Mouse (Mus musculus) hindbrain, embryonic 11.5 days (tissue): ENCODE measurements at regions not wholly inside any gene's neighbourhood (a gene's known extent, or its start where the extent isn't known, plus 50 kb on each side); places are given as distances from the start of the nearest gene placed in this dataset.
A peak's percentile ranks its signal among the peaks of the same experiment; 100 is the strongest.

Experiments used
- ATAC-seq: fragments of 200-750 bp; cut with Nextera tagmentation; 2 replicates; pipeline ENCODE4 v1.8.0; 2017; ENCODE audit warnings: mild to moderate bottlenecking, moderate TSS enrichment, moderate library complexity; ENCODE audit not compliant: low FRiP score
- DNase-seq: peaks from one replicate; pipeline ENCODE4 v3.0.0-alpha.2; 2015; ENCODE audit warnings: low spot score
- H3K27ac ChIP-seq: fragments of 300-500 bp; sonication (generic); 2 replicates; pipeline ENCODE4 v1.5.1; 2014; ENCODE audit warnings: mild to moderate bottlenecking, low read depth, low read length
- H3K27me3 ChIP-seq: fragments of 300-500 bp; sonication (generic); 2 replicates; pipeline ENCODE4 v1.6.1; 2014; ENCODE audit warnings: mild to moderate bottlenecking, low read length, moderate library complexity, mixed read lengths; ENCODE audit not compliant: control insufficient read depth, insufficient read depth
- H3K36me3 ChIP-seq: fragments of 300-500 bp; sonication (generic); 2 replicates; pipeline ENCODE4 v1.6.1; 2014; ENCODE audit warnings: mild to moderate bottlenecking, low read length, moderate library complexity, mixed read lengths; ENCODE audit not compliant: control insufficient read depth, insufficient read depth
- H3K4me1 ChIP-seq: fragments of 300-500 bp; sonication (generic); replicated peaks from 2 replicates; pipeline ENCODE4 v1.6.1; 2014; ENCODE audit warnings: low read length, mixed read lengths; ENCODE audit not compliant: control insufficient read depth, insufficient read depth
- H3K4me2 ChIP-seq: fragments of 300-500 bp; sonication (generic); replicated peaks from 2 replicates; pipeline ENCODE4 v1.6.1; 2014; ENCODE audit warnings: mild to moderate bottlenecking, low read depth, low read length
- H3K4me3 ChIP-seq: fragments of 300-500 bp; sonication (generic); 2 replicates; pipeline ENCODE4 v1.5.1; 2014; ENCODE audit warnings: low read depth, low read length
- H3K9ac ChIP-seq: fragments of 300-500 bp; sonication (generic); 2 replicates; pipeline ENCODE4 v1.6.1; 2014; ENCODE audit warnings: low read depth, low read length
- H3K9me3 ChIP-seq: fragments of 300-500 bp; sonication (generic); 2 replicates; pipeline ENCODE4 v1.6.1; 2016; ENCODE audit warnings: low read length; ENCODE audit not compliant: control insufficient read depth
- WGBS: fragments of 180-500 bp; shearing (Covaris S2); extraction: QIAGEN DNeasy Blood & Tissue Kit; methylation state at CpG from one replicate; pipeline ENCODE4 v1.1.7; 2014; 5-methylcytosine and 5-hydroxymethylcytosine counted together

DNA sequence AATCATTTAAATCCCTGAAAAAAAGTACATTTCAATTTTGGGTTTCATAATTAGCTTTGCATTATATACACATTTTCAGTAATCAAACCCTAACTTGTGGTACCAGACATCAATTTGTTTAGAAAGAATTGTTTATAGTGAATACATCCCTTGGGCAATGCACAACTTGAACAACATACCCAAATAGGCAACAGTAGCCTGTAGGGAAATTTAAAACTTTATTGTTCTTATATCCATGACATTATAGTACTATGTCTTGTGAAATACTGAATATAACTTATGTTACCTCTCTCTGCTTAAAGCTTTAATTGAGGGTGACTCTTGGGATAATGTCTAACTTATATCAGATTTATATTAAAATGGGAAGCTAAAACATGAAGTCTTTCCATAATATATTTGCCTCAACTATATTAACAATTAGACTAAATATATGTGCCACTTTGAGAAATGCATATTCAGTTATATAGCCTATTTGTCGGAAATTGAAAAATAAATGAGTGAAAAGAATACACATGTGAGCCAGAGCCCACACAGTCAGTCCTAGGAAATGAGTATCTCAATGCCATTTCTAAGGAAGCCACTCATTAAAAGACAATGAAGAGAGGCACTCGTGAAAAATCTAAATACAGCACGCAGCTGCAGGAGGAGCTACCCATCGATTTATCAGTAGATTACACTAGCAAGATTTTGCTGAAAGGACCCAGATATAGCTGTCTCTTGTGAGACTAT, 458.1 kb upstream of the Slitrk6 start:
- Histone ChIP-seq H3K27ac (no peak overlapping the region), H3K4me1 (no peaks in the 10 kb centered on the region), H3K9ac (no peak overlapping the region), H3K27me3 (no peaks in the 10 kb centered on the region), H3K4me2 (no peak overlapping the region), H3K9me3 (no peaks in the 10 kb centered on the region), H3K4me3 (no peak overlapping the region), H3K36me3 (no peaks in the 10 kb centered on the region)
- WGBS, result 88% methylated on average over 4 of the region's 4 CpGs
- ATAC-seq (no peak), DNase-seq (no peak)

DNA sequence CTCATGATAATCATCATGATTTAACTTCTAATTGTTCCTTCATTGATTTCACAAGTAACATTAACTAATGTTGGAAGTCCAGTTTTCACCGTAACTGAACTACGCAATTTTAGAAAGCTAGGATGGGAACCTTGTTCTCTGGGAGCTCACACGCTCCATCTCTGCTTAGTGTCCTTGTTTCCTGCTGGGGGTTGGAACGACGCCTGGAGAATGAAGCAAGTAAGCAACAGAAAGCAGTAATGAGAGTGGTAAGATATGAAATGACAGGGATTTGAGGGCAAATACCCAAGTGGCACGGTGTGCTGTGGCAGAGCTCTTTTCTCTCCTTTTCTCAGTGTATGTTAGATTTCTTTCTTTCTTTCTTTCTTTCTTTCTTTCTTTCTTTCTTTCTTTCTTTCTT, 448.0 kb upstream of the Slitrk5 start:
- H3K9me3 ChIP-seq, result no peaks in the 10 kb centered on the region
- WGBS, result 87% methylated on average over 6 of the region's 6 CpGs
- H3K4me2 ChIP-seq, result no peak overlapping the region
- H3K4me3 ChIP-seq, result no peak overlapping the region
- no peak for ATAC-seq
- no peaks in the 10 kb centered on the region for H3K36me3 ChIP-seq
- H3K9ac ChIP-seq, result no peak overlapping the region
- DNase-seq, result no peak
- H3K4me1 ChIP-seq, result no peaks in the 10 kb centered on the region
- H3K27ac ChIP-seq, result no peak overlapping the region
- no peaks in the 10 kb centered on the region for H3K27me3 ChIP-seq

DNA sequence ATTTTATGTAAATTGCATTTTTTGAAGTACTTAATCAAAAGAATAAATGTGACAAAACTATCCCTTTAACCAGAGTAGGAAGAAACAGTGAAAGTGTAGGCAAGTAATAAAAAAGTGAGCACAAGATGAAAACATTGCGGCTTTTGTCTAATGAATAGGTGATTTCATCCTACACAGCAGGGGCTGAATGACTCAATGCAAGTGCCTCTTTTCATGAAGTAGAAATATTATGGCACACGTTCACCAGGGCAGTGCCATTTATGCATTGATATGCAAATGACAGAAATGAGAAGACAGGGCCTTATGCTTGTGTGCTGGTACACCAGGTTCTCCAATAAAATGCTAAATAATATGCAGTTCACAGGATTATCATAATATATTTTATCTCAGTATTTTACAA, 435.8 kb upstream of the Slitrk5 start:
- Histone ChIP-seq H3K4me2 (no peak overlapping the region), H3K9ac (no peak overlapping the region), H3K36me3 (no peaks in the 10 kb centered on the region), H3K9me3 (no peaks in the 10 kb centered on the region), H3K27ac (no peak overlapping the region), H3K4me1 (no peaks in the 10 kb centered on the region), H3K4me3 (no peak overlapping the region), H3K27me3 (no peaks in the 10 kb centered on the region)
- ATAC-seq (no peak), DNase-seq (peak; percentile 4)
- 54% methylated on average over 2 of the region's 2 CpGs for WGBS

DNA sequence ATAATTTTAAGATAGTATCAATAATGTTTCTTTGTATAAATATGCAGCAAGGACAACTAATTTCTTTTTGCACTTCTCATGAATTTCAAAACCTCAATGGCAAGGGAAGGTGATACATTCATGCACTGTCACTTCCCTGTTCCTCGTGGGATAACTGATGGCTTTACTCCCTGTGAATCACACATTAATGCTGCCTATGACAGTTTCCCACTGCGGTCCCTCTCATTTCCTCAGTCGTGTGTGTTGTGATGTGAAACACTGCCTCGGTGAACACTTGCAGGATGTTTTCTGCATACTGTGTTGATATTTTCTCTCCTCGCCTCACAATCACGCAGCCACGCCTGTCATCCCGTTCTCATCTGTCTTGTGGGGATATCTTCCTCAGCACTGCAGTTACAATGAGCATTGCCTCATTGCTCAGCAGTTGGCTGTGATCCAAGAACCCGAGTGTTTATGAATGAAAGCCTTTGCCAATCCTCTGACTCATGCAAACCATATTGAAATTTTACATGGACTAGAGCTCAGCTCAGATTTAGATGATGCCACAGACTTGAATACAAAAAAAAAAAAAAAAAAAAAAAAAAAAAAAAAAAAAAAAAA, 425.4 kb upstream of the Slitrk5 start:
- H3K9ac ChIP-seq, result no peak overlapping the region
- H3K9me3 ChIP-seq, result no peaks in the 10 kb centered on the region
- H3K36me3 ChIP-seq, result no peaks in the 10 kb centered on the region
- no peaks in the 10 kb centered on the region for H3K4me1 ChIP-seq
- H3K4me2 ChIP-seq, result no peak overlapping the region
- no peak overlapping the region for H3K4me3 ChIP-seq
- WGBS, result 63% methylated on average over 9 of the region's 9 CpGs
- ATAC-seq, result peak; percentile 59
- H3K27ac ChIP-seq, result no peak overlapping the region
- DNase-seq, result peak; percentile 34
- no peaks in the 10 kb centered on the region for H3K27me3 ChIP-seq

DNA sequence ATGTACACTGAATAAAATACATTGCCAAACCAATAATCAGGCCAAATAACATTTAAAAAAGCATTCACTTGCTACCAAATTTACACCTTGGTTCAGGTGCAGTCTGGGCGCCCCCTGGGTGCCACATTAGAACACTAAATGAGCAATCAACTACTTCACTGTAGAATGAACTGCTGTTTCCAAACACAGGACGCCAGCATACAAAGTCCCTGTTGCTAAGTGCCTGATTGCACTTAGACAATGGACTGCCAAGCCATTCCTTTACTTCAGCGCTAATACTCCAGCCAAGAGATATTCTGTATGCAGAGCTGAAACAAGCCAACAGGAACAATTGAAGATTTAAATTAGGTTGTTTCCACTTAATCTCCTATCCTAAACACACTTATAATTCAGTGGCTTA, 421.7 kb upstream of the Slitrk5 start:
- Histone ChIP-seq H3K27ac (no peak overlapping the region), H3K9ac (no peak overlapping the region), H3K4me1 (no peaks in the 10 kb centered on the region), H3K27me3 (no peaks in the 10 kb centered on the region), H3K36me3 (no peaks in the 10 kb centered on the region), H3K4me2 (no peak overlapping the region), H3K4me3 (no peak overlapping the region), H3K9me3 (no peaks in the 10 kb centered on the region)
- peak; percentile 6 for DNase-seq
- ATAC-seq, result no peak; the same call in 1 of the 2 replicates
- WGBS, result 31% methylated on average over 3 of the region's 3 CpGs

DNA sequence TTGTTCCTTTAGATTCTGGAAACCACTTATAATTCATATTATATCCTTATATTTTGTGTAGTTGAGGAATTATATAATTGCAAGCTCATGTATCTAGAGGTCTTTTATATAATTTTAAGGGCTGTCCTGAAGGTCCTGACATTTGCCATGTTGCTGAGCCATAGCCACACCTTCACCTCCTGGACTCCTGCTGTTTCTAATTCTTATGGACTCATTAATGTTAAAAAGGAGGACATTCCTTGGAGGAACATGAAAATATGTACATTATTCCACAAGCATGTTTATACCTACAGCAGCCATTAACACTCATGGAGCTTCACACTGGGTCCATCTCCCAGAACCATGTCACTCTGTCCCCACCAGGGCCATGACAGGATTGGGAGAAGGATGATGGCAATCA, 413.2 kb upstream of the Slitrk5 start:
- no peaks in the 10 kb centered on the region for H3K4me1 ChIP-seq
- no peak overlapping the region for H3K4me3 ChIP-seq
- no peak overlapping the region for H3K4me2 ChIP-seq
- H3K9ac ChIP-seq, result no peak overlapping the region
- DNase-seq (no peak), ATAC-seq (no peak)
- H3K27ac ChIP-seq, result no peak overlapping the region
- H3K36me3 ChIP-seq, result no peaks in the 10 kb centered on the region
- H3K27me3 ChIP-seq, result no peaks in the 10 kb centered on the region
- H3K9me3 ChIP-seq, result no peaks in the 10 kb centered on the region

DNA sequence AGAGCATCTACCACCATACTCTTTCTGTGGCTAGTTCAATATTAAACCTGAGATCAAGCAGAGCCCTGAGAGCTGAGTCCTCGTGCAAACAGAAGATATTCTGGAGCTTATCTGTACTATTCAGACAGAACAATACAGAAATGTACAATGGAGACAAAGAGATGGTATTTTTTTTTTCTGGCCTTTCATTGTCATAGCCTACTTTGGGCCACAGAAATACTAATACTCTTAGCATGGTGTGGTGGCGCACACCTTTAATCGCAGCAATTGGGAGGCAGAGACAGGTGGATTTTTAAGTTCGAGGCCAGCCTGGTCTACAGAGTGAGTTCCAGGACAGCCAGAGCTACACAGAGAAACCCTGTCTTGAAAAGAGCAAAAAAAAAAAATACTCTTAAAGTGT, 404.7 kb upstream of the Slitrk5 start:
- no peak for ATAC-seq
- Histone ChIP-seq H3K4me1 (no peaks in the 10 kb centered on the region), H3K4me3 (no peak overlapping the region), H3K27ac (no peak overlapping the region), H3K27me3 (no peaks in the 10 kb centered on the region), H3K9ac (no peak overlapping the region), H3K9me3 (no peaks in the 10 kb centered on the region), H3K4me2 (no peak overlapping the region), H3K36me3 (no peaks in the 10 kb centered on the region)
- DNase-seq, result no peak
- 86% methylated on average over 4 of the region's 4 CpGs for WGBS

DNA sequence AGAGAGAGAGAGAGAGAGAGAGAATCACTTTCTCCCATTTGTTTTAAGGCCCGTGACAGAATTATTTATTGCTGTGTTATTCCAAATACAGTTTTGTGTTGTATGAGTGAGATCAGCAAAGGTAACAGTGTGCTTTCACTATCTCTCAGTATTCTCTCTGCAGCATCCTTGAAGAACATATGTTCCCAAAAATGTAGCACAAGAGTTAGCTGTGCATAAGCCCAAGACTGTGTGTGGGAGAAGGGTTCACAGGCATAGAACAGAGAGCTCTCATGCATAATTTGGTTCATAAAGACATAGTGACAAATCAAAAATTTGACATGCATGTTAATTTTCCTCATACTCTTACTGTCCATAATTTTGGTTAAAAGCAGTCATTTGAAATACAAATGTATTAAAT, 393.5 kb upstream of the Slitrk5 start:
- Histone ChIP-seq H3K9me3 (no peaks in the 10 kb centered on the region), H3K4me3 (no peak overlapping the region), H3K4me2 (no peak overlapping the region), H3K27ac (no peak overlapping the region), H3K4me1 (no peaks in the 10 kb centered on the region), H3K27me3 (no peaks in the 10 kb centered on the region), H3K36me3 (no peaks in the 10 kb centered on the region), H3K9ac (no peak overlapping the region)
- DNase-seq (no peak), ATAC-seq (no peak)
- WGBS, result 92% methylated on average over 1 of the region's 1 CpGs

DNA sequence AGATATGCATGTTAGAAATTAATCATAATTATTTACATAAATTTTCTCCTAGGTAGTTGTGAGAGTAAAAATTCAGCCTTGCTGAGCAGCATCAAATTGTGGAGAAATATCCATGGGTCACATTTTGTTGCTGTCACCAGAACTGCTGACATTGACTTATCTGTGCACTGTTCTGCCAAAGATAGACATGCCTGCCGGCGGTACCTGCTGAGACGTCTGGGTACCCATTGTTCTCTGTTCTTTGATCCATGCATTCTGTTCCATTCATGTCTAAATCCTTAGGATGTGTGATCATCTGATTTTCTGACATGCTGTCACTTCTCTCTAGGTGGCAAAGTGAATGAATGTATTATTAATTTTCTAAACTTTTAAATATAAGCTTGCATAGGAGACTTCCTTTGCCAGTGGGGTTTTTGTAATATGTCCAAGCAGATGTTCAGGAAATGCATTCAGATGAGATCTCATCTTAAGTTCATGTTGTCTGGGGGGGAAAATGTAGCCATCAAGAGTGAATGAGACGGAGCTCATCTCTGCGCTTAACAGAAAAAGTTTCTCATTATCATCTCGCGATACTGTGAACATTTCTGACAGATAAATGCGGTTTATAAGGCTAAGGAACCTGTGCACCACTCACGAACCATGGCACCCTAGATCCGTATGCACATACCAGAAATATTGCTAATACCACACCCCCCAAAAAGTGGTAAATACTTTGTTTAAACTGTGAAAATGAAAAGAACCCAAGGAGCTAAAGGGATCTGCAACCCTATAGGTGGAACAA, 391.0 kb upstream of the Slitrk5 start:
- Histone ChIP-seq H3K27me3 (no peaks in the 10 kb centered on the region), H3K27ac (no peak overlapping the region), H3K9me3 (no peaks in the 10 kb centered on the region), H3K4me1 (no peaks in the 10 kb centered on the region), H3K4me3 (no peak overlapping the region), H3K36me3 (no peaks in the 10 kb centered on the region), H3K4me2 (no peak overlapping the region), H3K9ac (no peak overlapping the region)
- ATAC-seq (peak; percentile 78), DNase-seq (peak; percentile 21)
- 74% methylated on average over 10 of the region's 10 CpGs for WGBS
